Mouse (Mus musculus) thymus, postnatal 10 days (tissue): ENCODE measurements at regions not wholly inside any gene's neighbourhood (a gene's known extent, or its start where the extent isn't known, plus 50 kb on each side); places are given as distances from the start of the nearest gene placed in this dataset.

Experiments used
- DNase-seq, 2 experiments: peaks; one replicate each; pipeline ENCODE4 v3.0.0; 2021; ENCODE audit warnings: low spot score in 2 of 2

DNA sequence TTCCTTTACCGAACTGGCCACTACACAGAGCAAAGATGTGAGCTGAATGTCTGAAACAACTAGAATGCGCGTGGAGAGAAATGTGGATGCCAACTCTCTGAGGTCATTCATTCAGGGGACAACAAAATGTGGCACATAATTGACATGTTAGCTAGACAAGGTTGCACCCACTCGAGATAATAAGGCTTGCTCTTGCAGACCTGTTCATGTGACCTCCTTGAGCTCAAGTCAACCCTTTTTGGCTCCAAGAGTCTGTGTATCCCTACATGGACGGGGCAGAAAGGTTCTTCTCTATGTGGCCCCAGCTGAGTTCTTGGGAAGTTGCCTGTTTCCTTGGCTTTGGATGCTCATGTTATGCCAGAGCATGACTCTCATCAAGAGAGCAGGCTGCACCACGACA lies 383.0 kb upstream of the Mgmt start:
- DNase-seq, result no peak

DNA sequence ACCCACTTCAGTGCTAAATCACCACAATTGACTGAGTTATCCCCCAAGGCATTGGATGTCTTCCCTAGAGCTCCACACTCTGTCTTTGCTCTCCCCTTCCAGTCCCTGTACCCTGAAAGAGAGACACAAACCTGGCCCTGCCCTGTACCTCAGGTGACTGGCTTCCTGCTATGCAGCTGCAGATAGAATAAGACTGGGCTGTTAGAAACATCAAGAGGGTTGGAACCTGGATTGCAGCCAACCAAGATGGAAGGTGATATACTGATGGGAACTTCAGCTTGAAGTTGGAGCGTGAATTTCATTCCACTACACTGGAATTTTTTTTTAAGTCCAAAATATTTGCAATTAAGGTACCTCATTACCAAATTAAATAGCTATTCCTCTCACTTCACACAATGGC lies 379.0 kb upstream of the Mgmt start:
- no peak for DNase-seq

DNA sequence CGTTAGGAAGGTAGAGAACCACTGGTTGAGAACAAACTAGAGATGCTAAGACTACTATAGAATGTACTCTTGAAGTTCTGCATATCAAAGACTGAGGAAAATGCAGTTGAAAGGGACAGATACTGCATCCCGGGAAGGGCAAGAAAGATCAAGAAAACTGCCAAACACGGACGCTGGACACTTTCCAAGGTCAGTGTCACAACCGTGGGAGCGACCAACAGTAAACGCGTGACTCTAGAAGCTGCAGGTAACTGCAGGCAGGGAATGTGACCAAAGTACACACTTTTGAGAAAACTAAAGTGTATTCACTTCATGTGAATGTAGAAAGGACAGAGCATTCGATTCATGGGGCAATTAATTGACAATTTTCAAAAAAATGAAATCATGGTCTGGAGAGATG lies 368.6 kb upstream of the Mgmt start:
- DNase-seq, result no peak

DNA sequence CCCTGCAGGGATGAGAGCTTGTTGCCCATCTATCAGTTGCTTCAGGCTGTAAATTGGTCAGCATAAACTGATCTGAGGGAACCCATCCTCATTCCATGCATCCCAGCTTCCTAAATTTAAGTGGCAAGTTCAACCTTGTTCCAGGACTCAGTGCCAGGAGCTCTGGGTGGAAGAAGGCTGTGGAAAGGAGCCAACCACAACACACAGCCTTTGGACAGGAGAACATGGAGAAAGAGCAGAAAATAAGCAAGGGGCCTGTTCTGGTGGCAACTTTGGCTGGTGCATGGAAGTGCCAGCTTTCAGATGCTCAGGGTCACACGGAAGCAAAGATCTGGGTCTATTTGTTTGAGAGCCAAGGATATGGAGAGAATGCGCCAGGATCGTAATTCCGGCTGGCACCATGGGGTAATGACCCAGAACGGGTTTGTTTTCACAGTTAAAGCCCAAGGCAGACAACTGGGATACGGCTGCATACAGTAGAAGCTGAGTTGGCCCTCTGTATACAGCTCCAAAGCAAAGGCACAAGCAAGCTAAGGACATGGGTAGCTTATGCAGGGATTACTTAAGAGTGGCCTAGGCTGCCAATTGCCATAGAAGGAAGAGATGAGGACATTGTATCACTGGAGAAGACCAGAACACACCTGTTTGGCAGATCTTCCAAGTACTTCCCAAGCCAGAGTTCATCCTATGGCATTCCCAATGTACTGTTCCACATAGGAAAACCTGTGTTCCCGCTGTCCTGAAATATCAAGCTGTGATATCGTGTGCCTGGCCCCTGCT lies 364.2 kb upstream of the Mgmt start:
- DNase-seq, result no peak

DNA sequence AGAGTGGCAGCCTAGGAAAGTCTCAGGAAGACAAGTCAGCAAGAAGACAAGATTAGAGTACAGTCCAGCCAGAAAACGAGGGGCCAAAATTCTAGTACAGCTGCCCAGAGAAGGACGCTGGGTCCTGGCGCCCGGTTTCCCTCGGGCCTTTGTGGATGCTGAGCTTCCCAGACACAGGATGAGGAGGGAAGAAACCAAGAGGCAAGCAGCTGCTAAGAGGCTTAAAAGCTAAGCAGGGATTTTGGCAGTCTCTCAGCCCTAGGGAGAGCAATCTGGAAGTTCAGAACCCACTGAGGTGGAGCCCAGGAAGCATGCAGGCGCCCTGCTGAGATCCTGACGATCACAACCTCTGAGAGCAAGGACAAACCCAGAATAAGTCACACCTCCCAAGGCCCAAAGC lies 363.1 kb upstream of the Mgmt start:
- no peak for DNase-seq

DNA sequence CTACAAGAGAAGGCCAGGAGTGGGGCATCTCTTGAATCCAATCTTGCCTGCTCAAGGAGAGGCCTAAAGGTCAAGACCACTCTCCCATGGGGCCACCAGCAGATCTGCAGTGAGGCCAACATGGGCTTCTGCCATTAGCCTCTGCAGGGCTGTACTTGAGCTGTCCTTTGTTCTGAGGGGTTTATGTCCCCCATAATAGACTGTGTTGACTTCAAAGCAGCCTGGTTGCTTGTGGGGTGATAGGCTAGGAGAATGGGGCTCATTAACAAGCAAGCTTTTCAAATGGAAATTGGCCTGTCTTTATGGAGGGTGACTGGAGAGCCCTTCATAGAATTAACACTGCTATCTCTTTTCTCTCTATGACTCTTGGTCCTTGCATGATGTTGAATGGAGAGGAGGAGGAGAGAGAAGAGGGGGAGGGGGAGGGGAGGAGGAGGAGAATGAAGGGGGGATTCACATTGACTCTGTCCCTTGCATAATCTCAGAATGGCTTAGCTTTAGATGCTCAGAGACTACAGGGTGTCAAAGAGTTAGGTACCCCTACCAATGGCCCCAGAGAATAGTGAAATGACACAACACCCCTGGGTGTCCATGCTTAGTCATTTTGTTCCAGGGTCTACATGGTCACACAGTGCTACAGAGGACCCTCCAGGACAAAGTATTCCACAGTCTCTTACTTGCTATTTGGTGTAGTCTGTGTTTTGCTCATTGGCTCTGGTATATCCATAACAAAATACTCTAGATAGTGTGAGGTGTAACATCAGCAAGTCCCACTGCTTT lies 352.3 kb upstream of the Mgmt start:
- no peak for DNase-seq

DNA sequence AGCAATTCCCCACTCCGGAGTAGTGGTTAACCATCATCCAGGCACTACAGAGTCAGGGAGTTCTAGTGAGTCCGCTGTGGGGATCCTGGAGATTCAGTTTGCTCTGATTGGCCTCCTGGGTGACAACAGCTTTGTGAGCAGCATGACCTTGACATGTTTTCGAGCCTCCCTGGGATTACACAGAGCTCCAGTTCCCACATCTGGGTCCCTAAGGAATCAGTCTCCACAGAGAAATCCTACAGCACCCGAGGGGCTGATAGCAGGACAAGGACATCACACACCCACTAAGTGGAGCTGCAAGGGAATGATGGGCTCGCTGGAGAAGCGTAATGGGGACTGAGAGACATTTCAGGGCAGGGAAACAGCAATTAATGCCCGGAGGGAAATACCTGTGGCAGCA lies 351.5 kb upstream of the Mgmt start:
- no peak for DNase-seq

DNA sequence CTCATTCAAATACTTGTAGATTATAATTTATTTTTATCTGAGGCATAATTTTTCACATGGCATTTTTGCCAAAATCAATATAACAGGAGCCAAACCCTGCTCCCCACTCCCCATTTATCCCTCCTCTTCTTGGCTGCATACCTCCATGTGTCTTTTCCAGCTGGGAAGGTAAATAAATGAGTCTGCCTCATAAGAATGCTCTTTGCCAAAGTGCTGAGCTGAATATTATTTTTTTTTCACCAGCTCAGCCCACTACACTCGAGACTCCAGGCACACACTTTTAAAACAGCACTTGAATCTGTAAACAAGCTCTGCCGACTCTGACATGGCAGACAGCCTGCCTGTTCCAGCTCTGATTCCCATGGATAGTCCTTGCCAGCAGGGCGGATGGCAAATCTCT lies 346.6 kb upstream of the Mgmt start:
- no peak for DNase-seq

DNA sequence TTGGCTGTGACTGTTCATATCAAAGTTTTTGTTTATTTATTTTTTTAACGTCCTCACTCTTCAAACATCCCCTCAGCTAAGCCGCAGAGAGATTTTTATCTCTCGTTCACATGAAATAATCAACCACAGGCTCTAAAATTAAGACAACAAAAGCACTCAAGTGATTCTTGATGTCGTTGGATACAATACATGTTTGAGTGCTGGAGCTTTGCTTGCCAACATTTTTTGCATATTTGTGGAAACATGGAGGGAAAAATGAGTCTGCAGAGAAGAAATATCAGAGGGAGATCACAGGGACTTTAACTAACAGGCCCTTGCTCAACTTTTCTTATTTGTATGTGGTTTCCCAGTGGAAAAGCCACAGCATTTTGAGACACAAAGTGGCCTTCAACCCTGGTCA lies 338.0 kb upstream of the Mgmt start:
- no peak for DNase-seq

DNA sequence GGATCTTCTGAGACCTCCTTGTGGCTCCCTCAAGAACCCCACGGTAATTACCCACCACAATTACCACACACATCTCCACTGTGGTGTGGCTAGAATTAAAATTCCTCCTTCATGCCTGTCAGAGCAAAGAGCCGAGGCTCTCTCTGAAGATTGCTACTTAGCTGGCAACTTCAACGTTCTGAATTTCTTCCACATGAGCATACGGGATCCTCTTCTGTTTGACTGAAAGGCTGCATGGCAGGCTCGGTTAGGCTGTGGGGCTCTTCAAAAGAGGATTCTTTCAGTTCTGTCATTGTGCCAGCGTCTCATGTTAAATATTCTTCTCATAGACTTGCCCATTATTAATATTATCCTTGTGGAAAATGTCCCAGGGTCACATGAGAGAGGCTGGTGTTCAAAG lies 334.9 kb upstream of the Mgmt start:
- DNase-seq, result no peak

DNA sequence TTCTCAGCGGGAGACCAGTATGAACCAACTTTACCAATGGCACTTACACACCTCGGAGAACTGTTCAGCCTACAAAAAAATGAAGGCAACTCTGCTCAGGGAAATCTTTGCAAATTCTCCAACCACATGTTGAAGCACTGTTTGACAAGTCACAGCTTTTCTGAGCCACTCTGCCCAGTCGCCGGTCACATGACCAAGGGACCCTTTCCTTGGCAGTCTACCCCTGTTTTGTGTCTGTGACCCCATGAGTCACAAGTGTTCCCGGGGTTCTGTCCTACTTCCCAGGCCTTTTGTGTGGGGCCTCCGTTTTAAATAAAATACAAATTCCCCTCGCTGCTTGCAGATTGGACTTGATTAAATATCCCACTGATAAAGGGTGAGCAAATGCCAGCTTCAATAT lies 323.5 kb upstream of the Mgmt start:
- no peak for DNase-seq

DNA sequence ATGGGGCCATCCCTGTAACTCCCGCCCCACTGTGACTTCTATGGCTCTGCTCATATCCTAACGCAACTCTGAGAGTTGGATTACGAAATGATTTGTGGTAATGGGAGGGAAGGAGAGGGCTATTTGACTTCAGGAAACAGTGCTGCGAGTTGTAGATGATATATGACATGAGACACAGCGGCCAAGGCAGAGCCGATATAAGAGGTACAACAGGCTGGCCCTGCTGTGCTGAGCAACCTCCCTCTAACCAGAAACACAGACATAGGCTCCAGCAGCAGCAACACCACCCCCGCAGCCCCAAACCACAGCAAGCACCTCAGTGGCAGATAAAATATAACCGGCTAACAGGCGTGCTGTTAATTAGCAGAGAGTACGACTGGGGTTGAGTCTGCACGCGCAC lies 312.5 kb upstream of the Mgmt start:
- DNase-seq, result no peak

DNA sequence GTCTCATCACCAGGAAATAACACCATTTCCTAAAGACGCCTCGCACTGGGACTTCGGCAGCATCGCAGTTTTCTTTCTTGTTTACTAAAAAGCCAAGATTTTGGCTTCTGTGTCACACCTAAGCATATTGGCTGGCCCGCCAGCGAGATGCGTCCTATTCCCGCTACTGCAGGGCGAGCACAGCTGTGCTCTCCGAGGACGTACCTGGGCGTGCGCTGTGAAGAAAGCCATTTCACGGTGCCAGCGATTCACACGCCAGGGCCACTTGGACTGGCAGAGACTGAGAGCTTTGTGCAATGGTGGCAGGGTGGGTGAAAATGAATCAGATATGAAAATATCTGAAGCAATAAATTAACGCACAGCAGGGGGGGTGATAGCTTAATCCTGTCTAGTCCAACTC lies 310.1 kb upstream of the Mgmt start:
- DNase-seq, result no peak

DNA sequence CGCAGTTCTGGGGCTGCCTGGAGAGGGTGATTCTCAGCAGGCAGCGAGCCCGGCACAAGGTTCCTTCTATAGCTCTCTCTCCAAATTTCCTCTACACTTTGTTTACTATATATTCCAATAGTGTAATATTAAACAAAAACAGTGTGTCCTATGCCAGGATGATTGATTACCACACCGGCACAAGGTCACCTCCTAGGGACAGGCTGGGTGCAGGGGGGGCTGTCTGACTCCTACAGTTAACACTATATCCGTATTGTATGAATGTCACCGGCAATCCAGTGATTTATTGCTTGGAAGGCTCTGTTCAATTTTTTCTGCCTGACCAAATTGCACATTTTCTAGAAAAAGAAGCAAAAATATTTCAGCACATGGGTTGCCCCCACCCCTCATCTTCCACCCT lies 305.9 kb upstream of the Mgmt start:
- DNase-seq, result no peak

DNA sequence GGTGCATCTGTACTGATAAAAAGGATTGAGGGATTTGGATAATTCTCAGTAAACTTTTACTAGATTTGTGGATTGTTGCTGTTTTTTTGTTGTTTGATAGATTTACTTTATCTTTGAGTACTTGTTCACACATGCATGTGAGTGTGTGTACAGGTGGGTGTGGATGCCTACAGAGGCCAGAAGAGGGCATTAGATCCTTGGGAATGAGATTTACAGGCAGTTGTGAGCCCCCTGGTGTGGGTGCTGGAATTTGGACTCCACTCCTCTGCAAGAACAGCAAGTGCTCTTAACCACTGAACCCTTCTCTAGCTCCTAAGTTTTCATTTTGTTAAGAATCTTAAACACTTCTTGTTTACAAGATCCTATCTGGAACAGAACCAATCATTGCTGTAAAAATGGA lies 303.5 kb upstream of the Mgmt start:
- no peak for DNase-seq

DNA sequence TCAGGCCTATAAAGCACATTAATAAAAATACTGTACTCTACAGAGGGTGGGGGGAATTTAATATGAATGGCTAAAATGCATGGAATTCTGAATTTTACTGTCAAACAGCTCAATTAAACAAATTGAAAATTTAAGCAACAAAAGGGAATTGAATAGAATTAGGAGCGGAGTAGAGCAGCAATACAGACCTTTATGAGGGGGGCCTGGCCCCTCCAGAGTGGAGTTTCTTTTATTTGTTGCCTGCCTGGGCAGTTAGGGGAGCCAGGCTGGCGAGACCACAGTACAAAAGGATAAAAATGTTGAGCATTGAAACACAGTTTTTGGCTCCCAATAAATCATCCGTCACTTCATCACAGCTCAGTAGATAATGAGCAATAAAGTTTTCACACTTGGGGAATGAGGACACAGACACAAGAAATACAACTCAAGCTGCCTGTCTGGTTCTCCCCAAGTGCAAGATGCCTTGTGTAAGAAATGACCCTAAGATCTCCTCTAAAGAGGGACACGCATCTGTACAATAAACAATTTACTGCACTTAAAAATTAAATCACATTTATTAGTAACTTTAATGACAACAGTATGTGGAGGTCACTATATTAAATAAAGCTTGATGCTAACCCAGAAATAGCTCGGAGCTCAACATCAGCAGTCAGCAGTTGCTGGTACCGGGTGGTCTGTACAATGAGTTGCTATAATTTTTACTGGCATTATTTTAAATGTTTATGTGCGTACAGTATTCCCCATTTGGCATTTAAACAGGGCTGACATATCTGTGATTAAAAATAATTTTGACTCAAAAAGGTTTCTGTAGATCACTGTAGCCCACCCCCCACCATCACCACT lies 286.9 kb upstream of the Mgmt start:
- no peak for DNase-seq

DNA sequence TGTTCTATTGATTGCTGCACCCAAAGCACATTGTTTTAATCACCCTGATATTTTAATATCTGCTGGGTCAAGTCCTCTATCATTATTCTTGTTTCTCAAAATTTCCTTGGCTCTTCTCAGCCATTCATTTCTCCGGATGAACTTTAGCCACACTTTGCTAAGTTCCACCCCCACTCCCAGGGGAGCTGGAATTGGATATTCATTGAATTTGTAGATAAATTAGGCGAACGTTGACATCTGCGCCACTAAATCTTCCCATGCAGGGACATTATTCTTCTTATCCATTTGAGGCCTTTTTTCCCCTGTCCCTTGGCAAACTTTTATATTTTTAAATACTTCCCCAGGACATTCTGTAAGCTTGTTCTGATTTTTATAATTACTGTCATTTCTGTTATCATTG lies 280.9 kb upstream of the Mgmt start:
- no peak for DNase-seq

DNA sequence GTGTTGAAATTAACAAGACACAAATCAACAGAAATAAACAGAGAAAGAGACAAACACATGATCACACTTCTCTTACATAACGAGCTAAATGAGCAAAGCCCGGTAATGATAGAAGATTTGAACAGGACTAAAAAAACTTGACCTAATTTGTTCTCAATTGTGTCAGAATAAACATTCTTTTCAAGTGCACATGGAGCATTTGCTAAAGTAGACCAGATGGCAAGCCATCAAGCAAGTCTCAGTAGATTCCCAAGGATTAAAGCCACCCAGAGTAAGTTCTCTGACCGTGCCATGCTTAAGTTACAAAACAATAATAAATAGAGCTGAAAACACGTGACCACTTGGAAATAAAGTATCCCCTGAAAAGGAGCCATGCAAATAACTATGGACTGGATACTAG lies 269.9 kb upstream of the Mgmt start:
- no peak for DNase-seq

DNA sequence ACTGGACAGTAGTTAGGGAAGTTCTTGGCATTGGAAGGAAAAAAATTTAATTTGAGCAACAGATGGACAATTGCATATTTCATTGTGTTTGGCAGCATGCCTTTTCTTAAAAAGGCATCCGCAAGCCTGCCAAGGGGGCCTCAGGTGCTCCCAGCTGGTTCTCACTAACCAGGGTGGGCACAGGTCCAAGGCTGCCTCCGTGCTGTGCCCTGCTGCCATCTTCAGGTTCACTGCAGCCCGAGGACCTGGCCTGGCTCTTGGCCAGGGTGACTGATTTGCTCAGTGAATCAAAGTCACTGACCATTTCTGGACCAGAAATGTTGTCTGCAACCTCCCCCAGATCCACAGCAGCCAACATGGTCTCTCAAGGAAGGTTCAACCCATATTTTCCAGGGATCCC lies 263.3 kb upstream of the Mgmt start:
- no peak for DNase-seq

DNA sequence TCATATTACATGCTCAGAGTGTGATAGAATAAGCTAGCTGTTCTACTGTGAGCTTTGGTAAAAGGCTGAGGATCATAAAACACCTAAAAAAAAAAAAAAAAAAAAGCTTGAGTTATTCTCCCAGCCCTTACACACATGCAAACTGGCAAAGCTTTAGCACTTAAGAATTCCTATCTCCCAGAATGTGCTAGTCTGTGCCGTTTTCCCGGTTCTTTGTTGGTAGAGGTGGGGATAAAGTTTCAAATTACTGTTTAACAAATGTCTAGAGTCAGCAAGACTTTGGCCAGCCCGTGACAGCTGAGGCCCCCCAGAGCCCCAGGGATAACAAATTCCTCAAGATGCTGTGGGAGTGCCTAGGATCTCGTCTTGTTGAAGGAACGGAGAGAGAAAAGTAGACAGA lies 254.3 kb upstream of the Mgmt start:
- no peak for DNase-seq

DNA sequence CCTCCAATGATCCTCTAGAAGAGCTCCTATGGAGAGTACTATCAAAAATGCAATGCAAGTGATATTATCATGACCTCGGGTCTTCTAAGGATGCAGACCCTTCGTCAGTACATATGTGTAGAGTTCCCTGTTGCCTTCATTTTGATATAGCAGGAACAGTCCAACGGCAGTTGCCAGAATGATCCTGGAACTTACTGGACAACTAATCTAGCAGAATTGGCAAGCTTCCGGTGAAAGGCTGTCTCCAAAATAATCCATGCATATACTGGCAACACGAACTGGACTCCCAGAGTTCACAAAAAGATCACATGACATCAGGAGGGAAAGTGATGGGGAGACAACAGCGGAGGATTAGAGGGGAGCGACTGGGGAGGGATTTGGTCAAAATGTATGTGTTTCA lies 253.6 kb upstream of the Mgmt start:
- no peak for DNase-seq

DNA sequence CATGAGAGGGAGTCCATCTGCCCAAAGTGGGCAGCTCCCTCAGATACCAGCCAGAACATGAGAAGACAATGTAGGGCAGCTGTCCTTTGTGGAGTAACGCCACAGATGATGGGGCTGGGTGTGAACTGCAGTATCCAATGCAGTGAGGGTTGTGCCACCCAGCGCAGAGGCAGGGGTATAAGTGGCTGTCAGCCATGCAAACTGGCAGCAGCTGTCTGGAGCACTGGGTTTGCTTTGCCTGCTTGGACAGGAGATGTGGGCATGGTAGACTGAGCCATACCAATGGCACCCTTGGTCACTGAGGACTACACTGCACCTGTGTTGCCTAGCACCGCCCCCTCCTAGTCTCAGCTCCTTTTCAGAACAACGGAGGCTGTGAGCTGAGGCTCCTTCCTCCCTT lies 244.6 kb upstream of the Mgmt start:
- no peak for DNase-seq

DNA sequence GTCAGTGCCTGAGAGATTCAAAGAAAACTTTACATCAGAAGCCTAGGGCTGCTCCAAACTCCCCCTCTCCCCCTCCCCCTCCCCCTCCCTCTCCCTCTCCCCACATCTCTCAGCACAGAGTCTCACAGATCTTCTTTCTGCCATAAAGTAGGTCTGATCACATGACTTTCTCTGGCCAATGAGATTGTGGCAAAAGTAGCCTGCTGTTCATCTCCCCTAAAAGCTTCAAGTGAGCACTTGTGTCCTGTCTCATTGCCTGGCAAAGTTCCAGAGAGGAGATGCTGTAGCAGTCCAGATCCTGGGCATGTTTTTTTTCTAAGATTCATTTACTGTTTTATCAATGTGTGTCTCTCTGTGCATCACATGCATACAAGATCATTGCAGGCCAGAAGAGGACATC lies 234.5 kb upstream of the Mgmt start:
- no peak for DNase-seq
